ENCODE assay signal across 25 mouse cellular contexts in the genomic region with DNA sequence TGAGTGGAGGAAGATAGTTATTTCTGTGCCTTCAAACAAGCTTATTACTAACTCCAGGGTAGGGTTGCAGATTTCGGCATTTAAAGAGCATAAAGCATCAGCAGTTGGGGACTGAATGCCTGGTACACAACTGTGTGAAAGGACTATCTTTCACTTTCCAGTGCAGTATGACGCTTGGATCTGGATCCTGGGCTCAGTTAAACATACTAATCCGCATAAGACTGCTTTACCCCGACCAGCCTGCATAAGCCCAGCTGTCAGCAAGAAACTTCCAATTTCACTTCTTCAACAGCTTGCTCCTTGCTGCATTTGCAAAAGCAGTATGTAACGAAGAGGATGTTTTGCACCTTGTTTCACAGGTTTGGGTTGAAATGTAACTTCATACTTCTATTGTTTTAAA.
A peak's percentile ranks its signal among the peaks of the same experiment; 100 is the strongest.
DNase-seq lines count a peak whose midpoint lies in the region; ATAC-seq and TF ChIP-seq lines count a peak whose summit lies in the region.
"Had no signal": no experiment of that assay in that cellular context is flagged by ENCODE, and none has a peak within 500 bp of the region (broad histone marks: within the 10 kb centered on the region; RNA-seq: fewer than 3 reads in every experiment).

No protein-coding gene starts in this region.

- no peaks in the 10 kb centered on the region for H3K27me3 ChIP-seq in liver, embryonic 11.5 days (replicated peaks; ENCODE audit: control insufficient read depth, insufficient read depth, low read length)
- no peaks in the 10 kb centered on the region for H3K27me3 ChIP-seq in liver, postnatal 0 days (ENCODE audit: insufficient read depth, low read length)
- no peaks in the 10 kb centered on the region for H3K27me3 ChIP-seq in stomach, embryonic 14.5 days (ENCODE audit: control insufficient read depth, insufficient read depth, low read length)
- H3K27me3 ChIP-seq: heart, embryonic 15.5 days had no signal

- H3K27ac ChIP-seq in liver, embryonic 11.5 days (ENCODE audit: low read depth, low read length): 0 out of 2 replicates have a peak overlapping the region, but pooled peaks have one; percentile 55
- no peak overlapping the region for H3K27ac ChIP-seq in liver, postnatal 0 days (ENCODE audit: low read depth)
- H3K27ac ChIP-seq in stomach, embryonic 14.5 days (ENCODE audit: low read length): peak overlapping the region; percentile 67; the same call in 1 of the 2 replicates
- H3K27ac ChIP-seq: macrophage had no signal

- no peak overlapping the region for H3K4me2 ChIP-seq in liver, embryonic 11.5 days
- H3K4me2 ChIP-seq in liver, postnatal 0 days (ENCODE audit: low read depth, low read length): no peak overlapping the region
- no peak overlapping the region for H3K4me2 ChIP-seq in stomach, embryonic 14.5 days (replicated peaks; ENCODE audit: low read depth, low read length)
- H3K4me2 ChIP-seq: heart, embryonic 15.5 days had no signal

- H3K9ac ChIP-seq in liver, embryonic 11.5 days (ENCODE audit: low read depth, low read length): no peak overlapping the region
- H3K9ac ChIP-seq in liver, postnatal 0 days (replicated peaks): no peak overlapping the region
- H3K9ac ChIP-seq in stomach, embryonic 14.5 days (replicated peaks; ENCODE audit: low read depth, low read length): no peak overlapping the region
- H3K9ac ChIP-seq: heart, embryonic 15.5 days had no signal

- DNase-seq in frontal cortex, postnatal 25 days (ENCODE audit: low spot score in 2 of 2): no peak
- DNase-seq in liver, embryonic 11.5 days (ENCODE audit: low spot score): no peak
- DNase-seq in liver, postnatal 0 days: no peak
- peak; percentile 49 for DNase-seq in brain, adult 2 months (ENCODE audit: low read depth, low spot score)
- DNase-seq in cerebellum, adult 9-11 months: no peak
- DNase-seq in kidney, adult 9 months: no peak
- DNase-seq: adrenal gland, postnatal 25 days; cerebellum, adult 18-20 months; cerebellum, postnatal 14 days; gastrocnemius, postnatal 10 days; kidney, adult 18-20 months; kidney, postnatal 36 days; layer of hippocampus, postnatal 36 days; lung, adult 2 months; lung, postnatal 10 days; midbrain, embryonic 14.5 days; retina, postnatal 1 day; thymus, postnatal 4 days had no signal

- H3K9me3 ChIP-seq in liver, embryonic 11.5 days (ENCODE audit: control insufficient read depth, low read length): no peaks in the 10 kb centered on the region
- no peaks in the 10 kb centered on the region for H3K9me3 ChIP-seq in liver, postnatal 0 days (ENCODE audit: low read length)
- no peaks in the 10 kb centered on the region for H3K9me3 ChIP-seq in stomach, embryonic 14.5 days (ENCODE audit: control insufficient read depth, low read depth, low read length)
- H3K9me3 ChIP-seq: heart, embryonic 15.5 days had no signal

- TF ChIP-seq CTCF in liver, postnatal 0 days (IDR thresholded peaks at IDR 0.05; ENCODE audit: low read depth): no peak

- no peak for TF ChIP-seq EP300 in liver, postnatal 0 days (IDR thresholded peaks at IDR 0.05; ENCODE audit: low read depth)

- no peak overlapping the region for H3K4me3 ChIP-seq in liver, embryonic 11.5 days (ENCODE audit: low read depth, low read length)
- no peak overlapping the region for H3K4me3 ChIP-seq in liver, postnatal 0 days (ENCODE audit: low read depth, low read length)
- no peak overlapping the region for H3K4me3 ChIP-seq in stomach, embryonic 14.5 days (ENCODE audit: low read depth, low read length)
- H3K4me3 ChIP-seq: heart, embryonic 15.5 days had no signal

- 84% methylated on average over 5 of the region's 5 CpGs for WGBS in liver, embryonic 11.5 days
- WGBS in liver, postnatal 0 days (ENCODE audit: insufficient replicate concordance): 77% methylated on average over 5 of the region's 5 CpGs
- 44% methylated on average over 5 of the region's 5 CpGs for WGBS in stomach, embryonic 14.5 days

- peaks cover 51% of the 10 kb centered on the region for H3K4me1 ChIP-seq in liver, embryonic 11.5 days (replicated peaks; ENCODE audit: control insufficient read depth, insufficient read depth, low read length)
- H3K4me1 ChIP-seq in liver, postnatal 0 days (ENCODE audit: insufficient read depth): peaks cover 37% of the 10 kb centered on the region
- peaks cover 46% of the 10 kb centered on the region for H3K4me1 ChIP-seq in stomach, embryonic 14.5 days (ENCODE audit: control insufficient read depth, insufficient read depth, low read length)

- peak; percentile 28 for ATAC-seq in frontal cortex, adult (ENCODE audit: low TSS enrichment)
- no peak for ATAC-seq in liver, embryonic 11.5 days (replicated peaks; ENCODE audit: low FRiP score)
- no peak for ATAC-seq in liver, postnatal 0 days
- no peak for ATAC-seq in stomach, embryonic 14.5 days (ENCODE audit: insufficient number of reproducible peaks, insufficient read depth, low FRiP score, low read depth)
- ATAC-seq: CD4-positive, CD25-positive, alpha-beta regulatory T cell, adult 4 months; forebrain, embryonic 14.5 days; hindbrain, embryonic 16.5 days had no signal

- no peaks in the 10 kb centered on the region for H3K36me3 ChIP-seq in liver, embryonic 11.5 days (ENCODE audit: control insufficient read depth, insufficient read depth, low read length)
- no peaks in the 10 kb centered on the region for H3K36me3 ChIP-seq in liver, postnatal 0 days (replicated peaks; ENCODE audit: insufficient read depth, low read length)
- H3K36me3 ChIP-seq in stomach, embryonic 14.5 days (ENCODE audit: control insufficient read depth, insufficient read depth, low read length): no peaks in the 10 kb centered on the region
- H3K36me3 ChIP-seq: heart, embryonic 15.5 days had no signal
